Mouse (Mus musculus) neural tube, embryonic 12.5 days (tissue): ENCODE measurements around the gene Dpp3. TPM values are rescaled to one million over a fixed set of nuclear protein-coding genes. Genes with fewer than 3 reads are reported as not detected.
"Not testable (repeated sequence)": the region's sequence is repeated elsewhere in the genome, so short reads cannot be mapped to it uniquely, and the experiment has no call there.

Source experiments
- ATAC-seq: fragments of 200-750 bp; cut with Nextera tagmentation; 2 replicates; pipeline ENCODE4 v1.8.0; 2017; ENCODE audit warnings: low read depth, mild to moderate bottlenecking, moderate TSS enrichment, moderate library complexity; ENCODE audit not compliant: low FRiP score
- H3K27ac ChIP-seq: fragments of 300-500 bp; sonication (generic); 2 replicates; pipeline ENCODE4 v1.5.1; 2016
- H3K27me3 ChIP-seq: fragments of 300-500 bp; sonication (generic); replicated peaks from 2 replicates; pipeline ENCODE4 v1.6.1; 2016; ENCODE audit warnings: mild to moderate bottlenecking
- H3K36me3 ChIP-seq: fragments of 300-500 bp; sonication (generic); 2 replicates; pipeline ENCODE4 v1.6.1; 2016; ENCODE audit warnings: mild to moderate bottlenecking
- H3K4me1 ChIP-seq: fragments of 300-500 bp; sonication (generic); 2 replicates; pipeline ENCODE4 v1.6.1; 2016
- H3K4me2 ChIP-seq: fragments of 300-500 bp; sonication (generic); replicated peaks from 2 replicates; pipeline ENCODE4 v1.6.1; 2016; ENCODE audit warnings: mild to moderate bottlenecking
- H3K4me3 ChIP-seq: fragments of 300-500 bp; sonication (generic); 2 replicates; pipeline ENCODE4 v1.5.1; 2016
- H3K9ac ChIP-seq: fragments of 300-500 bp; sonication (generic); 2 replicates; pipeline ENCODE4 v1.6.1; 2016; ENCODE audit warnings: mild to moderate bottlenecking
- H3K9me3 ChIP-seq: fragments of 300-500 bp; sonication (generic); 2 replicates; pipeline ENCODE4 v1.6.1; 2016; ENCODE audit warnings: mild to moderate bottlenecking
- WGBS: fragments of 180-500 bp; shearing (Covaris S2); methylation state at CpG from one replicate; pipeline ENCODE4 v1.1.7; 2016; 5-methylcytosine and 5-hydroxymethylcytosine counted together
- polyA plus RNA-seq: library from polyadenylated mRNA; unstranded; fragments of >200 nt; fragmentation: Nextera tagmentation; extraction: Ambion mirVana; gene quantifications from 2 replicates; pipeline ENCODE4 v1.2.1, GENCODE M21; 2016

Dpp3 gene
- polyA plus RNA-seq: 167 and 171 TPM in 2 replicates

GRCm38 (mm10) chr19:4927904-4928531, at the start of gene Dpp3:
Dpp3 (minus strand) TSS chr19:4928287.
- Histone ChIP-seq H3K4me2 (peak within 1 kb of the TSS; percentile 63), H3K9me3 (no peaks in the 10 kb centered on the region), H3K9ac (peak within 1 kb of the TSS; percentile 62), H3K4me3 (peak within 1 kb of the TSS; percentile 53), H3K36me3 (peaks cover 43% of the 10 kb centered on the region), H3K27ac (peak within 1 kb of the TSS; percentile 47), H3K4me1 (peaks cover 12% of the 10 kb centered on the region), H3K27me3 (no peaks in the 10 kb centered on the region)
- ATAC-seq: peak; percentile 97
- WGBS: under 1% methylated on average over 32 of the region's 32 CpGs

- no peak for ATAC-seq
- H3K9ac ChIP-seq: no peak overlapping the region
- no peak overlapping the region for H3K4me2 ChIP-seq
- no peak overlapping the region for H3K27ac ChIP-seq
- H3K36me3 ChIP-seq: peaks cover 34% of the 10 kb centered on the region
- no peaks in the 10 kb centered on the region for H3K27me3 ChIP-seq
- H3K4me3 ChIP-seq: no peak overlapping the region
- peaks cover 3% of the 10 kb centered on the region; the same call in 1 of the 2 replicates for H3K4me1 ChIP-seq
- 87% methylated on average over 2 of the region's 2 CpGs for WGBS
- no peaks in the 10 kb centered on the region for H3K9me3 ChIP-seq
These were observed 40.1 kb upstream of the Dpp3 start for GRCm38 (mm10) chr19:4968236-4968635.

GRCm38 (mm10) chr19:4961928-4962601, 34.0 kb upstream of the Dpp3 start, which contains the start of gene Mrpl11:
Mrpl11 (plus strand) TSS chr19:4962147.
- Histone ChIP-seq H3K27me3 (no peaks in the 10 kb centered on the region), H3K4me1 (peaks cover 9% of the 10 kb centered on the region; the same call in 1 of the 2 replicates), H3K36me3 (peaks cover 28% of the 10 kb centered on the region), H3K27ac (no peak within 1 kb of the TSS; the same call in 1 of the 2 replicates), H3K9me3 (no peaks in the 10 kb centered on the region), H3K4me3 (peak within 1 kb of the TSS; percentile 76), H3K9ac (peak within 1 kb of the TSS; percentile 70), H3K4me2 (peak within 1 kb of the TSS; percentile 83)
- under 1% methylated on average over 34 of the region's 34 CpGs for WGBS
- ATAC-seq: peak; percentile 91

DNA sequence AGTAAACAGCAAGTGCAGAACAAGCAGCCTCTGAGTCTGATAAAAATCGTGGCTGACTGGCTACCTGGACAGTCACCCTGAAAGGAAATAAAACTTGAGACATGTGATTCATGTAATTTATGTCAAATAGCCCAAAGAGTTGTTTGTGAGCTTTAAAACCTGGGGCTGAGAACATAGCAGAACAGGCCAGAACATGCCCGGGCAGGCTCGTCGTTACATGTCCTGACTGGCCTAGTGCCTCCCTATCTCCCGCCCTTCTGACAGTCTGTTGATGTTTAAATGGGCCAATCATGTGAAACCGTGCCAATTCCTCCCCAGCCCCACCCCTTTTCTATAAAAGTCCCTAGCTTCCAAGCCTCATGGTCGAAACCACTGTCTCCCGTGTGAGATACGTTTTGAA, 20.6 kb upstream of the Dpp3 start:
- not testable (repeated sequence) for H3K4me1 ChIP-seq, H3K27me3 ChIP-seq, H3K36me3 ChIP-seq, H3K4me3 ChIP-seq, H3K9me3 ChIP-seq, H3K27ac ChIP-seq, H3K4me2 ChIP-seq, ATAC-seq, H3K9ac ChIP-seq
- WGBS: 90% methylated on average over 9 of the region's 9 CpGs

DNA sequence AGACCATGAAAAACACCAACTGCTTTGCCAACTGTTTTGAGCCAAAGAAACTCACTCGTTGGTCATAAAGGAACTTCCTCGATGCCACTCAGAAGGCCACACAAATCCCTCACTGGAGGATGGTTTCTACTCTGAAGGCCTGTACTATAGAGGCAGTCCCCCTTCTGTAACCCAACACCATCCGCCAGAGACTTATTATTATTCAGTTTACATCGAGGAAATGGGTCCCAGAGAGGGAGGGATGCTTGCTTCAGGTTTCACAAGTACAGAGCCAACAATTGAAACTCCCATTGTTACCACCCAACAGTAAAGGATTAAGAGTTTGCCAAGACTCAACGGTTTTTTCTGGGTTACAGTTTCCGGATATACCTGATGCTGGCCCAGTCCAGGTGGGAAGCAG, 17.5 kb upstream of the Dpp3 start:
- ATAC-seq: no peak
- H3K4me2 ChIP-seq: no peak overlapping the region
- 40% methylated on average over 6 of the region's 6 CpGs for WGBS
- H3K27ac ChIP-seq: no peak overlapping the region
- peaks cover 13% of the 10 kb centered on the region; the same call in 1 of the 2 replicates for H3K4me1 ChIP-seq
- H3K4me3 ChIP-seq: no peak overlapping the region
- H3K9me3 ChIP-seq: no peaks in the 10 kb centered on the region
- no peaks in the 10 kb centered on the region for H3K36me3 ChIP-seq
- no peak overlapping the region for H3K9ac ChIP-seq
- H3K27me3 ChIP-seq: peaks cover 18% of the 10 kb centered on the region; the same call in 1 of the 2 replicates

GRCm38 (mm10) chr19:4943253-4943588, 15.1 kb upstream of the Dpp3 start:
- Histone ChIP-seq H3K4me2 (peak overlapping the region; percentile 98), H3K9ac (peak overlapping the region; percentile 73; the same call in 1 of the 2 replicates), H3K4me3 (peak overlapping the region; percentile 66), H3K27me3 (peaks cover 18% of the 10 kb centered on the region; the same call in 1 of the 2 replicates), H3K36me3 (no peaks in the 10 kb centered on the region), H3K27ac (no peak overlapping the region), H3K9me3 (no peaks in the 10 kb centered on the region), H3K4me1 (peaks cover 13% of the 10 kb centered on the region; the same call in 1 of the 2 replicates)
- no peak for ATAC-seq
- WGBS: 5% methylated on average over 13 of the region's 13 CpGs

DNA sequence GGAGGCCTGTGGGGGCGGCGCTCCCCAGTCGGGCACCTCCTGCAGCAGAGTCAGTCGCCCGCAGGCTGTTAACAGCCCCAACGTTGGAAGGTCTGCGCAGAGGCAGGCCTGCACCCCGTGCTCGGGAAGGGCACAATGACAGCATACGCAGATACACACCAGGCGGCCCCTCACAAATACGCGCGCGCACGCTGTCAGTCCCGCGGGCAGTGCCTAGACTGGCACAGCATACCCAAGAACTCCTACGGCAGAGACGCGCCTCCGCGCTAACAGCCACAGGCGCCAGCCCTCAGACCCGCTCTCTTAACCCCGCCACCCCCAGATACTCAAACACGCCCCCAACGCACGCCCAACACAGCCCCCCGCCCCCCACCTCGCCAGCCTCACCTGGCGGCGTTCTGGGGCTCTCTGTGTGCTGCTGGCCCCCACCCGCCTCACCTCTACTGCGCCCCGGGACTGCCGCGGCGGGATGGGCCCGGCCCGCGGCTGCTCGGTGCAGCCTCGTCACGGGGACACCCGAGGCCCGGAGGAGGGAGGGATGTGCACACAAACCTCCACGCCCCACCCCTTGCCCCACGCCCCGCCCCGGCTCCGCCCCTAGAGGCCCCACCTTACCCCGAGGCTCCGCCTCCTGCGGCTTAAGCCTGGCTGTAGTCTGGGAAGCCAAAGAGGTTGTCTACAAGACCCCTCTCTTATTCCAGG, 14.6 kb upstream of the Dpp3 start, which contains the start of gene Peli3:
Gene Peli3, minus strand, starts transcription at position 577 of the 702 bp plus-strand sequence.
- Histone ChIP-seq H3K4me2 (peak within 1 kb of the TSS; percentile 98), H3K36me3 (no peaks in the 10 kb centered on the region), H3K4me1 (peaks cover 13% of the 10 kb centered on the region; the same call in 1 of the 2 replicates), H3K9ac (peak within 1 kb of the TSS; percentile 73), H3K4me3 (peak within 1 kb of the TSS; percentile 66), H3K27me3 (peaks cover 18% of the 10 kb centered on the region; the same call in 1 of the 2 replicates), H3K27ac (no peak within 1 kb of the TSS), H3K9me3 (no peaks in the 10 kb centered on the region)
- WGBS: under 1% methylated on average over 51 of the region's 55 CpGs
- peak; percentile 95 for ATAC-seq

DNA sequence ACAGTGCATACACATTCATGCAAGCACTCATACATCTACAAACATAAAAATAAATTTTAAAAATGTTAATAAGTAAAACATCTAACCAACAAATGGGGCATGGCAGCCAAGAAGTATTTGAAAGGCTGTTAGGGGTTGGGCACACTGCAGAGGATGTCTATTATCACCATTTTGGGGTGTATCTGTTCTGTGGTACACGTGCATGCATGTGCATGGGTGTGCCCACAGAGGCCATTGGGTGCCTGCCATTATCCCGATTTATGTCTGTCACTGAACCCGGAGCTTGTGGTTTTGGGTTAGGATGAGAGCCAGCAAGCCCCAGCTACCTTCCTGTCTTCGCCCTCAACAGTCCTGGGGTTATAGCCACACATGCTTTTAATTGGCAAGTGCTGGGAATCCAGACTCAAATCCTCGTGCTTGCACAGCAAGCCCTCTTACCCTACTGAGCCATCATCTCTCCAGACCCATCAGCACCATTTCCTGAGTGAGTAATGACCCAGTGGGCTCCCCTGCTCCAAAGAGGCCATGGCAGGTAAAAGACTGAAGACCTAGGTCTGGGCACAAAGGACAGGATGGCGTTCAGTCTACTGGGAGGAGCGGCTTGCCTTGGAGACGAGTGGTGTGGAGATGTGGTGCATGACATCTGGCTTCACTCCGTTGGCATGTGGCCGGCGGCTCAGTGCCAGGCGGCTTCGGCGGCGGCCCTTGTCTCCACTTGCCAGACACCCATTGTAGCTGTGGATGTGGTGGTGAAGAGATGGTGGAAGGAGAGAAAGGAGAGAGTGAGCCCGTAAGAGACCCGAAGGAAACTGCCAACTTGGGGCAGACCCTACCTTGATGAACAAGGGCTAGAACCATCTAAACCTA, 9.6 kb upstream of the Dpp3 start:
- Histone ChIP-seq H3K36me3 (no peaks in the 10 kb centered on the region), H3K27me3 (peaks cover 12% of the 10 kb centered on the region; the same call in 1 of the 2 replicates), H3K4me1 (peaks cover 8% of the 10 kb centered on the region; the same call in 1 of the 2 replicates), H3K4me3 (no peak overlapping the region), H3K4me2 (no peak overlapping the region), H3K27ac (no peak overlapping the region), H3K9me3 (no peaks in the 10 kb centered on the region), H3K9ac (no peak overlapping the region)
- ATAC-seq: no peak
- WGBS: 87% methylated on average over 17 of the region's 17 CpGs

DNA sequence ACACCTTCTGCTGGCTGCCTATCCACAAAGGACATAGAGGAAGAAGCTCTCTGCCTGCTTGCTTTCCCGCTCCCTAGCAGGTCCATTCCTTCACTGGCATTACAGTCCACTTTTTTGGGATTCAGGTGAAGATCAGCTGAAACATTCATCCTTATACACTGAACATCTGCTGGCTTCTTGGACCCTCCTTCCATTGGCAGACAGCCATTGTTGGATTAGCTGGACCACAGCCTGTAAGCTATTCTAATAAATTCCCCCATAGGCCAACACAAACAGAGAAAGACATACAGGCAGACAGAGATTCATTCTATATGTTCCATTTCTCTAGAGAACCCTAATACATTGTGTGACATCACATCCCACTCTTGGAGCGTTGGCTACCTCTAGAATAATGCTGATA, 8.8 kb upstream of the Dpp3 start:
- Histone ChIP-seq H3K36me3 (peaks cover 8% of the 10 kb centered on the region), H3K9me3 (no peaks in the 10 kb centered on the region), H3K4me1 (0 out of 2 replicates have a peak, but pooled peaks cover under 1% of the 10 kb centered on the region), H3K9ac (no peak overlapping the region), H3K4me3 (no peak overlapping the region), H3K27ac (no peak overlapping the region), H3K27me3 (0 out of 2 replicates have a peak, but pooled peaks cover 6% of the 10 kb centered on the region), H3K4me2 (no peak overlapping the region)
- 80% methylated on average over 2 of the region's 2 CpGs for WGBS
- no peak for ATAC-seq

DNA sequence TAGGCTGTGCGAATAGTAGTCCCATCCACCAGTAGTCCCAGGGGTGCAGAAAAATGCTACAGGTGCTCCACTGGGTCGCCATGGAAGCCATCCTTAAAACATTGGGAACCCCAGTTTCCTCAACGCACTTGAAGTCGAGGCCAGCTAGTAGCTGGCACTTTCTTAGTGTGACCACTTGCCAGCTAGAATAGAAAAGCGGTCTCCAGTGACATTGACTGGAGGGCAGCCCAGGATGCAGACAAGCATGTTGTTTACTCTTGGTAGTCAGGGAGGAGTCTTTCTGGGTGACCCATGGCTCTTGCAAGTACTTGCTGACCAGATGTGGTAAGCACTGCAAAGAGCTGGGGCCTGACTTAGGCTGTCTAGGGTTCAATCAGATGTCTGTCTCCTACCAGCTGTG, 694 bp upstream of the Dpp3 start:
- peaks cover 35% of the 10 kb centered on the region for H3K36me3 ChIP-seq
- H3K4me1 ChIP-seq: peaks cover 12% of the 10 kb centered on the region
- H3K27me3 ChIP-seq: no peaks in the 10 kb centered on the region
- no peaks in the 10 kb centered on the region for H3K9me3 ChIP-seq
- peak overlapping the region; percentile 63 for H3K4me2 ChIP-seq
- WGBS: 54% methylated on average over 5 of the region's 5 CpGs
- H3K4me3 ChIP-seq: peak overlapping the region; percentile 53
- peak overlapping the region; percentile 62 for H3K9ac ChIP-seq
- no peak; the same call in 1 of the 2 replicates for ATAC-seq
- H3K27ac ChIP-seq: peak overlapping the region; percentile 47; the same call in 1 of the 2 replicates

DNA sequence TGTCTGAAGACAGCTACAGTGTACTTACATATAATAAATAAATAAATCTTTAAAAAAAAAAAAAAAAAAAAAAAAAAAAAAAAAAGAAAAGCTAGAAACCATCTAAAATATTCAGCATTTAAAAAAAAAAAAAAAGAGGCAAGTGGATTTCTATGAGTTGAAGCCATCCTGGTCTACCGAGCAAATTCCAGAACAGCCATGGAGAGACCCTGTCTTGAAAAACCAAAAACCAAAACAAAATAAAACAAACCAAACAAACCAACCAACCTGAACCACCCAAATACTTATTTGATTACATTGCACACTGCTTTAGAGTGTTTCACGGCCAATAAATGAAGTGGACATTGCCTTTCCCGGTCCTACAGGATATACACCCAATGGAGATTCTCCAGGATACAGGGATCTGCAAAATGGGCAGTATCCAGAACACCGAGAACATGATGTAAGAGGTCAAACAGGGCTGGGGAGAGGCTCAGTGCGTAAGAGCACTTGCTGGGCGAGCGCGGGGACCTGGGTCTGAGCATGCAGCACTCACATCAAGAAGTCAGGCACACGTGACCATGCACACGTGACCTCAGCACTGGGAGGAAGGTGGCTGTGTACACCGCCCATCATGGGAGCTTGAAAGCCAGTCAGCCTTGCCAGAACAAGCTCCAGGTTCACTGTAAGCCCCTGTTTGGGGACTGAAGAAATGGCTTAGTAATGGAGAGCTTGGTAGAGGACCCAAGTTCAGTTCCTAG, 2.8 kb downstream of the Dpp3 start:
- 96% methylated on average over 11 of the region's 11 CpGs for WGBS
- Histone ChIP-seq H3K27ac (no peak overlapping the region), H3K9ac (no peak overlapping the region), H3K4me3 (no peak overlapping the region), H3K36me3 (peaks cover 57% of the 10 kb centered on the region), H3K9me3 (no peaks in the 10 kb centered on the region), H3K27me3 (no peaks in the 10 kb centered on the region), H3K4me1 (peaks cover 12% of the 10 kb centered on the region), H3K4me2 (no peak overlapping the region)
- ATAC-seq: no peak
